Comparison of ENCODE assay signal across 22 mouse cellular contexts in the genomic region with DNA sequence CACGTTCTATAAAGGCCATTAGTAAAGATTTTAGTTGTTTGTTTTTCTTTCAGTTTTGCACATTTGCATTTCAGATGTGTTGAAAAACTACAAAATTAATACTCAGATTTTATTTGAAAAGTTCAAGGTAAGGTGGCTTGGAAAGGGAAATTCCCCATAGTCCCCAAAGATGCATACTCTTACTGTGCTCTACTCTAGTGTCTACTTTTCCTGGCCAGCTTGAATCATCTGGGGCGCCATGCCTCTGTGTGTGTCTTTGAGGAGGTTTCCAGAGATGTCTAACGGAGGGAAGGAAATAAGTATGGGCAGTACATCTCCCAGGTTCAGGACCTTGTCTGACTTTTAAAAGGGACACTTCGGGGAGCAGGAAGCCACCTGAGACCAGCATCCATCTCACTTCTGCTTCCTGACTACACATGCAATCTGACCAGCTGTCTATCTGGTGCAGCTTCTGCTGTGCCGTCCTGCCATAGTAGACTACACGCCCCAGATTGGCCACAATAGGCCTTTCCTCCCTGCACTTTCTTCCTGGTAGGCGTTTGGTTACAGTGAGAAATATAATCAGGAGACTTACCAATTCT.
DNase-seq lines count a peak whose midpoint lies in the region; ATAC-seq and TF ChIP-seq lines count a peak whose summit lies in the region.
"Had no signal": no experiment of that assay in that cellular context is flagged by ENCODE, and none has a peak within 500 bp of the region (broad histone marks: within the 10 kb centered on the region; RNA-seq: fewer than 3 reads in every experiment).

No protein-coding gene starts in this region.

- 0 out of 2 replicates have a peak overlapping the region, but pooled peaks have one; percentile 3 for H3K4me3 ChIP-seq in spleen, adult 2 months (ENCODE audit: extremely low read depth, insufficient read depth, insufficient read length)
- H3K4me3 ChIP-seq: embryonic facial prominence, embryonic 13.5 days; forebrain, embryonic 13.5 days; hindbrain, embryonic 15.5 days; kidney, embryonic 15.5 days; liver, embryonic 15.5 days; midbrain, embryonic 10.5 days; neural tube, embryonic 15.5 days had no signal

- no peaks in the 10 kb centered on the region for H3K27me3 ChIP-seq in spleen, adult 2 months (ENCODE audit: control insufficient read depth, insufficient read depth, low read length)
- H3K27me3 ChIP-seq: embryonic facial prominence, embryonic 13.5 days; forebrain, embryonic 13.5 days; hindbrain, embryonic 15.5 days; kidney, embryonic 15.5 days; liver, embryonic 15.5 days; neural tube, embryonic 15.5 days had no signal

- no peaks in the 10 kb centered on the region for H3K36me3 ChIP-seq in spleen, adult 2 months (ENCODE audit: control insufficient read depth, insufficient read depth, low read length)
- H3K36me3 ChIP-seq: embryonic facial prominence, embryonic 13.5 days; hindbrain, embryonic 15.5 days; kidney, embryonic 15.5 days; liver, embryonic 15.5 days; midbrain, embryonic 10.5 days; neural tube, embryonic 15.5 days had no signal

- DNase-seq in spleen, adult 18-20 months: peak; percentile 9 to 15
- no peak for DNase-seq in spleen, postnatal 14 days (ENCODE audit: low spot score in 2 of 2)
- peak in 1 of 2 experiments; percentile 32 for DNase-seq in spleen, adult 2 months (ENCODE audit: low read depth in 1 of 2, low spot score in 2 of 2)
- no peak for DNase-seq in adrenal gland, adult 8-10 months
- DNase-seq in right cerebral cortex, adult 18-20 months: no peak
- DNase-seq: cerebellum, adult 18-20 months; cerebellum, postnatal 25 days; embryo, embryonic 11 days; kidney, postnatal 4 days; liver; thymus, postnatal 14 days had no signal

- H3K27ac ChIP-seq in spleen, adult 2 months (ENCODE audit: insufficient read depth, low read length): 0 out of 2 replicates have a peak overlapping the region, but pooled peaks have one; percentile 32
- H3K27ac ChIP-seq: embryonic facial prominence, embryonic 13.5 days; forebrain, embryonic 13.5 days; hindbrain, embryonic 15.5 days; kidney, embryonic 15.5 days; liver, embryonic 15.5 days; macrophage; midbrain, embryonic 10.5 days; neural tube, embryonic 15.5 days had no signal

- TF ChIP-seq POLR2A in spleen, adult 2 months (IDR thresholded peaks at IDR 0.05; ENCODE audit: low read depth, low read length): no peak

- ATAC-seq in granulocyte monocyte progenitor cell, adult 5-6 weeks (replicated peaks; ENCODE audit: poor library complexity, severe bottlenecking): peak; percentile 44; the same call in 1 of the 2 replicates
- ATAC-seq in cerebellum, adult (ENCODE audit: insufficient number of reproducible peaks, low FRiP score, low TSS enrichment): no peak
- ATAC-seq: forebrain, embryonic 13.5 days; intestine, embryonic 16.5 days had no signal

- H3K4me1 ChIP-seq in spleen, adult 2 months (ENCODE audit: control insufficient read depth, insufficient read depth, insufficient read length): peaks cover 6% of the 10 kb centered on the region
- H3K4me1 ChIP-seq: forebrain, embryonic 13.5 days; hindbrain, embryonic 15.5 days; midbrain, embryonic 10.5 days; neural tube, embryonic 15.5 days had no signal

- 37% methylated on average over 7 of the region's 7 CpGs for WGBS in spleen, adult 2 months

- TF ChIP-seq CTCF in spleen, adult 2 months (IDR thresholded peaks at IDR 0.05; ENCODE audit: extremely low read depth, insufficient read depth, insufficient read length, insufficient replicate concordance): no peak

Comparison
In these comparisons a context has a peak if more than half of its experiments do, and no peak if none do; other contexts are left out.
1. DNase-seq: peak in spleen, adult 18-20 months (2 of 2); none in spleen, postnatal 14 days (0 of 2), adrenal gland, adult 8-10 months (single experiment) and right cerebral cortex, adult 18-20 months (single experiment).